Mouse (Mus musculus): Measurements from ENCODE around the gene Rsph10b. TPM values are rescaled to one million over a fixed set of nuclear protein-coding genes. Genes with fewer than 3 reads are reported as not detected.

The Rsph10b gene
- 0.85 and 1.7 TPM in 2 replicates for polyA plus RNA-seq (2015; fragmentation: Nextera tagmentation; extraction: Ambion mirVana)

GRCm38 (mm10) chr5:143932831-143933230 lies at the start of gene Rsph10b:
Gene Rsph10b (plus strand): TSS chr5:143933035.

DNA sequence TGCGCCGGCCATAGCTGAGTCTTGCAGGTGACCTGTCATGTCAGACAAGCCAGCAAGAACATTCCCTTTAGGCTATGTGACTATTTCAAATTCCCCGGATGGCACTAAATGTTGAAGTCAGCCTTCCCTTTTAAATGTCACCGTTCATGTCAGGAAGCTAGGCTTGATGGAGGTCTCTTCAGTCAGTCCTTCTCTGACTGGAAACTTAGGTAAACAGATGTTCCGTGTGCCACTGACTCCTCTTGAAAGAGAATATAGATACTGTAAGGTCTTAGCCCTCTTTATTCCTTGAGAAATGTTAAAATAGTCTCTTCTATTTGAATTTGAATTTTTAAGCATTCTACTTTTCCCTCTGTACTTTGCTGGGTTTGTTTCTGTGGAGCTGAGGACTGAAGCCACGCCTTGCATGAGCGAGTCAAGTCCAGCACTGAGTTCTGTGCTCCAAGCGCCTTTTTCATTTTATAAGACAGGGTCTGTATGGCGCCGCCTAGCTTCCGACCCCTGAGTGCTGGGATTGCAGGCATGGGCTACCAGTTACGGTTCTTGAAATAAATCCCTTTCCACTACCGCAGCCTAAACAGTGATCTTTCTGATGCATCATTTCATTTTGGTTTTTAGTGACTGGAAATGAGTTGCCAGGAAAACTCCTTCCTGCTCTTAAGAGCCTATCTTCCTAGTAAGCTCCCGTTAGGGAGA lies 35.1 kb upstream of the Rsph10b start, which contains the start of gene Ankrd61:
TSS of gene Ankrd61 (minus strand) at position 51 of the 696 bp plus-strand sequence.

GRCm38 (mm10) chr5:143909417-143910400 lies 23.1 kb upstream of the Rsph10b start, which contains the start of the genes Aimp2 and Pms2:
Gene Aimp2 (minus strand): TSS chr5:143909847.
Gene Pms2 (plus strand): TSS chr5:143909964.

DNA sequence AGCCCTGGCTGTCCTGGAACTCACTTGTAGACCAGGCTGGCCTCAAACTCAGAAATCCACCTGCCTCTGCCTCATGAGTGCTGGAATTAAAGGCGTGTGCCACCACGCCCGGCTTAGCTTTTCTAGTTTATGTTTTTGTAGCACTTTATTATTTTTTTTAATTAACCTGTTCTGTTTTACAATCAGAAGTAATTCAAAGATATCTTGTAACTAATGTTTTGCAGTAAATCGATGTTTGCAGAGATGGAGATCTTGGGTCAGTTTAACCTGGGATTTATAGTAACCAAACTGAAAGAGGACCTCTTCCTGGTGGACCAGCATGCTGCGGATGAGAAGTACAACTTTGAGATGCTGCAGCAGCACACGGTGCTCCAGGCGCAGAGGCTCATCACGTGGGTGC lies 5.0 kb upstream of the Rsph10b start, which contains the start of gene Gm42421:
TSS of gene Gm42421 (plus strand) at position 301 of the 400 bp plus-strand sequence.

DNA sequence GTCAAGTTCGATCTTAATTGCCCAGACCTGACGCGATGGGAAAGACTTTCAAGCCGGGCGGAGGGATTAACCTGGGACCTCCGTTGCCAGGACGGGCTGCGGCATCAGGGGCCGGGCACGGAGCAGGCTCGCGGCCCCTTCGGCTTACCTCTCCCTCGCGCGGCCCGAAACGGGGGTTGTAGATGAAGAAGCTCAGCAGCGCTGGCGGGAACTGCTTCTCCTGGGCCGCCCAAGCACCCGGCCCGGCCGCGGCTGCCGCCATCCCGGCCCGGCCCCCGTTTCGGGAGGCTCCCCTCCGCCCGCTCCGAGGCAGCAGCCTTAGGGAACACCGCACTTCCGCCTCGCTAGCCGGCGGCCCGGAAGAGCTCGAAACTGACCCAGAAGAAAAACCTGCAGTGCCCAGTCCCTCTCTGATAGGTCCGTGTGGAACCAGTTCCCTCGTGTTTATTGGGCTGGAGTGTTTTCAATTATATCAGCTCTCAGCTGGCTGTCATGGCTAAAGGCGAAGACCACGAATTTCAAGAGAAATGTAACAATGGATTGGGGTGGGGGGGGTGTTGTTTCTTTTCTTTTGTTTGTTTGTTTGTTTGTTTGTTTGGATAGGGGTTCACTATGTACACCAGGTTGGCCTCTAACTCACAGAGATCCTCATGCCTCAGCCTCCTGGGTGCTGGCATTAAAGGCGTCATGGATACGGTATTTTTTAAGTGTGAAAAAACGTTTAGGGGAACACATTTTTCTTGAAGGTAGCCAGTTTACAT lies 81.9 kb downstream of the Rsph10b start, which contains the start of gene Ccz1:
TSS of gene Ccz1 (minus strand) at position 327 of the 761 bp plus-strand sequence.

GRCm38 (mm10) chr5:144026620-144027263 lies 93.9 kb downstream of the Rsph10b start, which contains the start of gene Ocm:
Gene Ocm (minus strand): TSS chr5:144026670.

Other genes starting within 250 kb of the Rsph10b start
- gene Usp42, start 200.8 kb upstream of the Rsph10b start, polyA plus RNA-seq (2015; fragmentation: Nextera tagmentation; extraction: Ambion mirVana): 6.9 and 9.2 TPM in 2 replicates
- gene Eif2ak1, start 115.2 kb upstream of the Rsph10b start, polyA plus RNA-seq (2015; fragmentation: Nextera tagmentation; extraction: Ambion mirVana): 21.4 and 30.9 TPM in 2 replicates
- 0.06 and 0.12 TPM in 2 replicates for gene Ankrd61, start 35.4 kb upstream of the Rsph10b start, polyA plus RNA-seq (2015; fragmentation: Nextera tagmentation; extraction: Ambion mirVana)
- 51.4 and 57.8 TPM in 2 replicates for gene Aimp2, start 23.2 kb upstream of the Rsph10b start, polyA plus RNA-seq (2015; fragmentation: Nextera tagmentation; extraction: Ambion mirVana)
- gene Pms2, start 23.1 kb upstream of the Rsph10b start, polyA plus RNA-seq (2015; fragmentation: Nextera tagmentation; extraction: Ambion mirVana): 10.6 and 17.7 TPM in 2 replicates
- gene Gm42421, start 4.9 kb upstream of the Rsph10b start, polyA plus RNA-seq (2015; fragmentation: Nextera tagmentation; extraction: Ambion mirVana): 0.46 TPM in 1 of 2 replicates, not detected in the other
- 56.7 and 92.8 TPM in 2 replicates for gene Ccz1, start 81.8 kb downstream of the Rsph10b start, polyA plus RNA-seq (2015; fragmentation: Nextera tagmentation; extraction: Ambion mirVana)
- gene Ocm, start 93.6 kb downstream of the Rsph10b start, polyA plus RNA-seq (2015; fragmentation: Nextera tagmentation; extraction: Ambion mirVana): 0.35 TPM in 1 of 2 replicates, not detected in the other
- gene Lmtk2, start 167.4 kb downstream of the Rsph10b start, polyA plus RNA-seq (2015; fragmentation: Nextera tagmentation; extraction: Ambion mirVana): 2.1 and 3.1 TPM in 2 replicates

Measured in adrenal gland, postnatal 0 days (tissue).